Mouse (Mus musculus) v-Abl transformed pro-B cells (cell line): ENCODE measurements around the gene 2010111I01Rik.
"Not testable (repeated sequence)": the region's sequence is repeated elsewhere in the genome, so short reads cannot be mapped to it uniquely, and the experiment has no call there.

Experiments used
- in situ Hi-C, 2 experiments: fragments of 400-800 bp; cut with MboI; formaldehyde crosslinking; loops; one replicate each; pipeline ENCODE4 v1.15.1; 2025; ENCODE audit not compliant: unreplicated experiment in 2 of 2

Gene 2010111I01Rik

DNA sequence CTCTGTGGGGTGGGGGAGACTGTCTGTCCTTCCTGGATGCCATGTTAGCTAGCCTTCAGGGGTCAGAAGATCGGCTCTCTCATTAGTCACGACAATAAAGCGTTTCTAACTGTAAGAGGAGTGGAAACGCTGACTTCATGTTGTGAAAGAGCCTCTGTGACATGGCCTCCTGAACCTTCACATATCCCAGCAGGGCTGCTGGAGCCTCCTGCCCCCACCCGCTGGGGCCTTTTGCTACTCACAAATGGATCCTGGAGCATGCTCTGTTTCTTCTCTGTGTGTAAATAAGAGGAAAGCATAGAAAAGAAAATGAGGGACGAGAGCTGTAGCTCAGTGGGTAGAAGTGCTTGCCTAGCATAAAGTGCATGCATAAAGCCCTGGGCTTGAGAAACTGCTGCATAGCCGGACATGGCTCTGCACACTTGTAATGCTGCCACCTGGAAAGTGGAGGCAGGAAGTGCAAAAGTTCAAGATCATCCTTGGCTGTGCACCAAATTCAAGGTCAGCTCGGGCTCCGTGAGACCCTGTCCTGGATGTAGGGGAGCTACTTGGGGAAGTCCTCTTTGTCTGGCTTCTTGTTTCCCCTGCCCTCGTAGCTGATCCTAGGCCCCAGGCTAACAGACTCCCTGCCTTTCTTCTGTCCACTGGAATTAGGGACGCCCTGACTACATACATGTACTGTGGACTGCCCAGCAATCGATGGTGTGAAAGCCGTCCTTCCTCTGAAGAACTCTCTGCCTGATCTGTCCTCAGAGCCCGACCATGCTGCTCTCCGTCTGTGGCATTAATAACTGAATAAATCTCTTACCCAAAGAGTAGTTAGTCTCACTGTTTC lies 329.9 kb downstream of the 2010111I01Rik start:
- in situ Hi-C loops: no loop called here

DNA sequence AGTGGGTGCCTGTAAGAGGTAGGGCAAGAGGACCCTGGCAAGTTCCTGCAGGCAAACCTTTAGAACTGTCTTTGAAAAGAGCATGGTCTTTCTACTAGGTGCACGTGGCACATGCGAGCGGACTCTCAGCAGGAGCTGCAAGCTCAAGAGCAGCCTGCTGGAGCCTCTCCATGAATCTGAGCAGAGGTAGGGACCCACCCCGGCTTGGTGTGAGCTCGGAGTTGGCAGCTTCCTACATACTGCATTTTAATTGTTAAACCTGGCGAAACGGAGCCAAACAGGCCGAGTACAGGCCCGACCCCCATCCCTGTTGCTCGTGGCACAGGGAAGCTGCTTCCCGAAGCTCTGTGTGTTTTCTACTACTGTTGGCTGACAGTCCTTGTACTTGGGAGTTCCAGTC lies 331.6 kb downstream of the 2010111I01Rik start:
- in situ Hi-C loops: no loop called here

DNA sequence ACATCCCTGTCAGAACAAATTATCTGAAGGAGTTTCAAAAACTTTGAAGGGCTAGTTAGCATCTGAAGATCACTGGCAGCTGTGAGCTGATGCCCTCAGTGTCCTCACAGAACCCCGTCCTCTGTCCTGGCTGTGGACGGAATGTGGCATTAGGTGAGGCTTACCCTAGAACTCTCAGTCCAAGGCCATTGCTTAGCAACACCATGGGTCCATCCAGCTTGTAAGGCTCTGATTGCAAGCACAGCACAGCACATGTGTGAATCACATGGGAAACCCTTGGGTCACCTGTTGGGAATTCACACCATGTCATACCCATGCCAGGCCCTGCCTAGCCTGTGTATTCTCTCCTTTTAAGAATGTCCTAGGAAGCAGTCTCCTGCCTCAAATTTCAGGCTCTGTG lies 332.3 kb downstream of the 2010111I01Rik start:
- in situ Hi-C loops: no loop called here

DNA sequence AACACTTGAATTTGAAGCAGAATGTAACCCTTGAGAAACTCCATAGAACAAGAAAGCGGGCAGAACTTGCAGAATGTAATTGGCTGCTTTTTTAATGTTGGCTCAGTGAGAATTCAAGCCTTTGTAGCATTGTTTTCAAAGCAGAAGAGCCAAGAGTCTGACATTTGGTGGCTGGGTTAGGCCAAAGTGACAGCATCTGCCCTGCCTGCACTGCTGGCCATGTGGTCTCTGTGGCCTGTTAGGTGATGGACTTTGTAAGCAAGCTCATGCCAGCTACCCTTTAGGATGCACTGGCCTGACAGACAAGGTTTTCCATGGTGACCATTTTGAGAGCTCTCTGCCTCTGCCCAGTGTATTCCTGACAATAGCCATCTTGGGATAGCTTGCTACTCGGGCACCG lies 333.2 kb downstream of the 2010111I01Rik start:
- in situ Hi-C loops: no loop called here

DNA sequence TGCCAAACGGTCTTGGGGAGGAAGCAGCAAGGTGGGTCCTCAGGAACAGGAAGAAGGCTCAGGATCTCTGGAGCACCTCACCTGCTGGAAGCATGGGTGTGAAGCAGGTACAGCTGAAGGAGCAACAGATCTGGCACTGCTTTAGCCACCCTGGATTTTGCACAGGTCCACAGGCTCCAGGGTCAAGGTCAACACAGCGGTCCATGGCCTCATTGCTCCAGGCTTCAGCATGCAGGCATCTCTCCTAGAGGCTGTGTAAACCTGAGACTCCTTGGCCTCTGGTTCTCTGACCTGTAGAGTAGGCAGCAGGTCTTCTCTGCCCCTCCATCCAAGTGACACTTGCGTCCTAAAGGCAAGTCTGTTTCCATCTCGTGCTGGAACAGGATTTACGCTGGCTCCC lies 334.2 kb downstream of the 2010111I01Rik start:
- in situ Hi-C loops: no loop called here

DNA sequence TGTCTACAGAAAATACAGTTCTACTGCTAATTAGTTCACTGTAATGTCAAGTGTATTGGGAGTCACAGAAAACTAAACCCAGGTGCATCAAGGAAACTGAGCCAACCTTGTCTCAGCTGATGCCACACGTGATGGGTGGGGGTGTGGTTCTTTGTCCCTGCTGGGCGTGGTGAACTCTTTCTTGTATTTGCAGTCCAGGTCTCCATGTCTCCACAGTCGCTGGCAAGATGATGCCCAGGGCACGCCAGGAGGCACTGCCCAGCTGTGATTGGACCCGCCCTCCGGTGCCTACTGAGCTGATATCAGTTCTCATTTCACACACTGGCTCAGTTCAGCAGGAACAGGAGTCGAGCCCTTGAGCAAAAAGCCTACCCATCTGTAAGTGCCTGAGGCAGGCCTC lies 336.2 kb downstream of the 2010111I01Rik start:
- in situ Hi-C loops: no loop called here

DNA sequence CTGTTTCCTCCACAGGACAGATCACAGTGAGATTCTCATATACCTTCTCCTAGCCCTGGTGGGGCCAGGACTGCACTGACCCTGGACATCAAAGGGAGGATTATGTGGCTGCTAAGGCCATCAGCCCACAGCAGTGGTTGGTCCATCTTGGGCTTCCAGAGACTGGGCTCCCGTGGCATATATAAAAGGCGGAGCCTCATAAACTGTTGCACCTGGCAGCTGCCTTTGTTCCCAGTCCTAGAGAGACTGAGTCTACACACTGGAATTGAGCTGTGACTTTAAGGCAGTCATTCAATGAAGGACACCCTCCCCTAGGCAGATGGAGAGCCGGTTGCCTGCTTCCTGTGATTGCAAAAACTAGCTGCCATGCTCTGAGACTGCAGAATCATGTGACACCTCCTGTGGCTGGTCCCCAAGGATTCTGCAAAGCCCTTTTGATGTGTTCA lies 337.1 kb downstream of the 2010111I01Rik start:
- in situ Hi-C loops: no loop called here

DNA sequence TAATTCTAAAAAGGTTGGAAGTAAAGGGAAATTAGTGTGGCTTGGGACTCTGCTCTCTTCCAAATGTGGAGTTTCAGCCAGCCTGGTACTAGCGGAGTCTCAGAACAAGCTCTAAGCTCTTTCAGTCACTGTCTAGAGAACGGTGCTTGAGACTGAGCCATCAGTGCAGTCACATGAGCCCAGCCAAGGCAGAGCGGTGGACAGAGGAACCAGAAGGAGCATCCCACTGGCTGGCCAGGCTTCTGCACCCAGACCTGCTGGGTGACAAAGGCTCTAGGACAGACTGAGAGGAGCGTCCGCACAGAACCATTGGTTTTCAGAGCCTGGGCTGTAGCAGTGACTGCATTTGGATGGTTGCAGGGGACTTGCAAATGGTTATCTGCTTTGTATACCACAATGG lies 337.7 kb downstream of the 2010111I01Rik start:
- in situ Hi-C loops: no loop called here

DNA sequence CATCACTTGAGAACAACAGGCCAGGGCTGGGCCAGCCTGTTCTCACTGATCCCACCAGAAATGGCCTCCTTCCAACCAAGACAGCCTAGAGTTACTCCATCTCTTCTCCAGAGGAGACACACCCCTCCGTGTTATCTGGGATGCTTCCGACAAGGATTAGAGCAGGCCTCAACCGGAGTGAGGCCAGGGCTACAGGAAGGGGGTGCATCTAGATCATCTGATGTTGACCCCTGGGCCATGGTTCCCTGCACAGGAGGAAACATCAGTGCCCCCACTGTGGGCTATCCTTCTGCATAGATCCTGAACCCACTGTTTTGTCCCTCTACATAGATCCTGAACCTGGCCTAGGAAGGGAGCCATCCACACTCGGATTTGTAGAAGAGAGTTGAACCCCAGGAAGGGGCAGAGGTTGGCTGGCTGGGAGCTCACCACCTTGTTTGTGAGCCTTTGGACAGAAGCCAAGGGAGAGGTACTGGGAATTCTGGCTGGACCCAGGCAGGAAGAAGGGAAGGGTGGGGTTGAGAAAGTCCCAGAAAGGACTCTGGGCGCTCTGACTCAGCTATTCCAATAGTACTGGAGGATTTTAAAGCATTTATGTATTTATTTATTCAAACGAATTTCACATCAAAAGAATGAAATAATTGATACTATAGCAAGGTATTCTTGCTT lies 339.6 kb downstream of the 2010111I01Rik start:
- in situ Hi-C loops: no loop called here

DNA sequence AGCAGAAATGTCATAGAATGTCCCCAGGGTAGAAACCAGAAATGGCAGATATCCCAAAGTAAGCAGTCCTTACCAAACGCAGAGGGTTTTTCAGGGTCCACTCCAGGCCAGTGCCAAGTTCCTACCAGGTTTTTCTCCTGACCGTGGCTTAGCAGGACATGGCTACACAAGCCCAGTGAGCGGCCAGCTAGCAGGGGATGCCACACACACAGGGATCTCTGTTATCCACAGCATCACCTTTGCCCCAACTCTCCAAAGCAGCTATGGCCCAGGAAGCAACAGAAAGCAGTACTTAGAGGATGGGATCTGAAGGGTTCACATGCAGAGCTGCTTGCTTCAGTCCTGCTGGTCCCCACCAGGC lies 340.1 kb downstream of the 2010111I01Rik start:
- in situ Hi-C loops: no loop called here

DNA sequence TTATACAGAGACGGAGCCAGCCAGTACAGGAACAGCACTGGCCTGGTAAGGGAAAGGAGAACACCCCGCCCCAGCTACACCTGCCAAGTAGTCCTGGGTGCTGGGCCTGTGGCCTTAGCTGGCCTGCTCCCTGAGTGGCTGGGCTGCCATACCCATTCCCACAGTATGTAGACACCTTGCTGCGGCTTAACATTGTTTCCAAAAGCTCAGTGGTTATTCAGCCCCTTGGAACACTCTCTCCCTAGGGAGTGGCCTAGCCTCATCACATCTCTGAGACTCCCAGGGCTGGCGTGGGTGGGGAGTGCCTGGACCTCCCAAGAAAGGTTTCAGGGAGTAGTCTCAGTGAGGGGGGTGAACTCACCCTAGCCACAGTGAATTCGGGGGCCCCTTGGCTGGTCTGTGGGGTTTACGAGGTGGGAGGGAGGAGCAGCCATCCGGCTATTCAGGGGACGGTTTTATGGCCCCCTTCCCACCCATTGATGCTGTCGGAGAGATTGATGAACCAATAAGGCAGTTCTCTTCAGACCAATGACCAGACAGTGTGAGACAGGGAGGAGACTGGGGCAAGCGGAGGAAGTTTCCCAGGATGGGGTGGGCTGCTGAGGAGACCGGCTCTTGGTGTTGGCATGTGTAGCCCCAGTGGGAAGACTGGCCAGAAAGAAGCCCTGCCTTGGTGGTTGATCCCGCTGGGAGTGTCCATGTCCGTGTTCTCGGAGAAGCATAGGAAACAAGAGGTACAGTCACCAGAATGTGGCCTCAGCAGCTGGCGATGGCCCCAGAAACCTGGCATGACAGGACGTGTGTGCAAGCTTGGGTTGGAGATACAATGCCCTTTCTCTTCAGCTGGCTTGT lies 340.7 kb downstream of the 2010111I01Rik start:
- in situ Hi-C loops: no loop called here

DNA sequence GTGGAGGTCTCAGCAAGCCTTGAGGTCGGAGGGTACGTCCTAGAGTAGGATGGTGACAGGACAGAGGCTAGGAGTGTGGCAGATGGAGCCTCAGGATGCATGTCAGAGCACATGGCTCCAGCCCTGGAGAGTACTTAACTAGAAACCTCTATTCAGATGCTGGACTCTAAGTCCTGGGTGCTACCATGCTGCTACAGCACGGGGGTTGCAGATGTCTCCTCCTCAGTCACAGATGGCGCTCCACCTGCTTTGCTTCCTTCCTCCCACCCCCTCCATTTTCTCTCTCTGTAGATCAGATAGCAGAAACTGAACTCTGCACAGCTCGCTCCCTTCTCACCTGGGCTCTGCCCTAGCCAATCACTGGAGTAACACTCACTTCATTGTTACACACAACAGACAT lies 342.1 kb downstream of the 2010111I01Rik start:
- in situ Hi-C loops: no loop called here

DNA sequence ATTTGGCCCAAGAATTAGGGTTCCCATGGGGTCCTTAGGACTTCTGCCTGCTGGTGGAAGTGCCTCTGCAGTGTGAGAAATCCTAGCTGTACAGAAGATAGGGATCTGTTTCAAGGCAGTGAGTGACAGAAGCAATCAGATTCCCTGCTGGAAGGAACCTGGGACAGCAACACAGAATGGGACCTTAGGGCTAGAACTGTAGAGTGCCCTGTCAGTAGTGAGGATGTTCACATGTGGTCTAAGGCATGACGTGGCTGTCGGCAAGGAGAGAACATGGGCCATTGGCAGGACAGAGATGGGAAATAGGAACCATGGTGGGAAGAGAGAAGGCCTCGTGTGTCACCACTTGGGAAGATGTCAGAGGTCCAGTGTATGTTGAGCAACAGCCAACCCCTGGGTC lies 344.9 kb downstream of the 2010111I01Rik start:
- in situ Hi-C loops: no loop called here

DNA sequence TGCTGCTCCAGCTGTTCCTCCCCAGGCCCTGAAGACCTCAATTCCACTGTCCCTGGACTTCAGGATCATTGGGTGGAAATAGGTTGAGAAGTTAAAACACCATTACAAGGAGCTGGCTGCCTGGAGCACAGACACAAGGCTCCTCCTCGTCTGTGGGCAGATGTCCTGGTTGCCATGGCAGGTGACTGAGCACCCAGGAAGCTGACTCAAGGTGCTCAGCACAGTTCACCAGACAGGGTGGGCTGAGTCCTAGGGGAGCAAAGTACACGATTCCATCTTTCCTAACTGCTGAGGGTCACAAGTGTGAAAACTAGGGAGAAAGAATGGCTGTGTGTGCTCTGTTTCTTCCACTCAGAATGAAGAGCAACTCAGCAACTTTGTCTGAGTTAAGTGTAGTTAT lies 346.5 kb downstream of the 2010111I01Rik start:
- in situ Hi-C loops: no loop called here

DNA sequence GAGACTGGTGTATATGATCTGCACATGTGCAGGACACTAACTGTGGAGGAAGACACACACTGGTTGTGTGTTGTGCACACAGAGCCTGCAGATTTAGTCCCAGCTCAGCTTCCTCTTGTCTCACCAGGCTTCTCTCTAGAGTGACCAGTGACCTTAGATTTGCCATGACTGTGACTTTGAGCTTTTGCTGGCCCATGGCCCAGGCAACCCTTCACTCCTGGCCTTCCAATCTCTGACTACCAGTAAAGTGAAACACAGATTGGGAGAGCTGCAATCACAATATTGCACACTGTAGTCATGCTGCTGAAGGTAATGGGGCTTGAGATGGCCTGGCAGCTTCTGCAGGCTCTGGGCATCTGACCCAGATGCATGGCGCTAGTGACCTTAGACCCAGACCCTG lies 348.6 kb downstream of the 2010111I01Rik start:
- in situ Hi-C loops: no loop called here

DNA sequence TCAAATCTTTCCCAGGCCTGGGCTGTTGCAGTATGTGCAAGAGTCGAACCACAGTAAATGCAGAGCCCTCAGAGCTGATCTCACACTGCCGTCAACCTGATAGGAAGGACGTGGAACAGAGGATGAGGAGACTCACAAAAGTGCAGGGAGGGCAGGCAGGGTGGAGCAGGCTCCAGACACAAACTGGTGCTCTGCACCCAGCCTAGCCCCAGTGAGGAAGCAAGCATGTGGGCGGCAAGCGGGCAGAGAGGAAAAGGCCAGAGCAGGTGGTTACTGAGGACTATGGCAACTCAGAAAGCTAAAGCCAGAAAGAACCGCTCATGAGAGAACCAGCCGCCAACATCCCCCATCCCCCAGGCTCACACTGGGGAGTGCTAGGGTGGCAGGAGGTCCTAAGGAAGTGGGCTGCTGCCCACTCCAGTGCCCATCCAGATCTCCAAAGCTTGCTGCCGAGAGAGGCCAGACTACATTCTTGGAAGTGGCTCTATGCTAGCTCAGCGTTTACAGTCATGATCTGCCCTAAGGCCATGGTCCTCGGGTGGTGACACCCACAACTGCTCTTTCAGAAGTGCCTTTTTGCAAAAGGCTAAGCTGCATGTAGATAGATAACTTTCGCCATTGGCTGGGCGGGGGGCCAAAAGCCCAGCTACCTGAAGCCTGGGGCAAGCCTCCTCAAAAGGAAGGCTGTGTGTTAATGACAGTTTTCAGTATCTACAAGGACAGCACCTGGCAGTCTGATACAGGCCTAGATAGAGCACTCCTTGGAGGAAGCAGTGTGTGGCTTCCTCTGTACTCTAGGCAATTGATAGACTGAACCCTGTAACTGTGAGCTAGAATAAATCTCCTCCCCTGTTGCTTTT lies 349.3 kb downstream of the 2010111I01Rik start:
- in situ Hi-C loops: no loop called here

DNA sequence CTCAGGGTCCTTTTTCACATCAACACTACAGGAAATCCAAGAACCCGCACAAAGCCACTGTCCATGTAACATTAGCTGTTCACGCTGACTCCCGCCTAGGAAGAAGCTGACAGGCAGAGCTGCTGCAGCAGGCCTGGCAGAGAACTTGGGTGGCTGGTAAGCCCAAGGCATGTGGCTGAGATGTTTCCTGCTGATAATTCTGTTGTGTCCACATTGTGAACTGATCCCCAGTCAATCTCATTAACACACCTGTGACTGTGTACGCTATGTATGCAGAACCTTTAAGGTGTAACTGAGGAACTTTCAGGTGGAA lies 349.9 kb downstream of the 2010111I01Rik start:
- in situ Hi-C loops: no loop called here

DNA sequence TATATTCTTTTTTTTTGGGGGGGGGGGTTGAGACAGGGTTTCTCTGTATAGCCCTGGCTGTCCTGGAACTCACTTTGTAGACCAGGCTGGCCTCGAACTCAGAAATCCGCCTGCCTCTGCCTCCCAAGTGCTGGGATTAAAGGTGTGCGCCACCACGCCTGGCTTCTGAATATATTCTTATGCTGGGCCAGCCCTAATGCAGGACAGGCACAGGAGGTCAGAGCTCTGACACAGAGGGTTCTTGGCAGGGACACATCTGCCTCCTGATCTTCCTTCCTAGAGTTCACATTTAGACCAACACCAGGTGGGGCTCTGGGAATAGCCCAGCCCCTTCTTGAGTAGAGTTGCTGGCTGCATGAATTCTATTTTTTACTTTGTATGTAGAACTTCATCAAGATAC lies 350.4 kb downstream of the 2010111I01Rik start:
- in situ Hi-C loops: not testable (repeated sequence)

DNA sequence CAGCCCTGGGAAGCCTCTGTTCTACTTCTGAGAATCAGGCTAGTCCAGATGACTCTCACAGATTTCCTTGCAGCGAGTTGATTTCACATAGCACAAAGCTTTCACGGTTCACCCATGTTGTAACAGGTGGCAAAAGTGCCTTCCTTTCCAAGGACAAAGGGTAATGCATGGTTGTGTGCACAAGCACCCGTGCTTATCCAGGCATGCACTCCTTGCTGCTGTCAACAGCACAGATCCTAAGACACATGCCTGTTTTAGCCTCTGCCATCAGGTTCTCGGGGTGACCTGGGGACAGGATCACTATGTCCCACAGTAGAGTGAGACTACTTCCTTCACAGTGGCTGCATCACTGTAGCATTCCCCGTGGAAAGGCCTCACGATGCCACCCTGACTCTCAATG lies 351.1 kb downstream of the 2010111I01Rik start:
- in situ Hi-C loops: no loop called here

DNA sequence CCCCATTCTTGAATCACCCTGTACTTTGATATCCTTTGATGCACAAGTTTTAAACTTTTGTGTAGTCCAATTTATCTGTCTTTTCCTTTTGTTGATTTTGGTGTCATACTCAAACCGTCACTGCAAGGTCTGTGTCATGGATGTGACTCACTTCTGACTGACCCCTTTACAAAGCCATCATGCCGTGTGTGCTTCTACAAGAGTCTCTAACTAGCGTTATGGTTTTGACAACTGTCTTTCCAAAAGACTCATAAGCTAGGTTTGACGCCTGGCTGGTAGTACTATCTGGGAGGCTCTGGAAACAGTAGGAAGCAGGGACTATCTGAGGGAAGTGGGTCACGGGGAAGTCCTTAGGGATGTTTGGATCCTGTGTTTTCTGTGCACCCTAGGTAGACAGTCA lies 351.7 kb downstream of the 2010111I01Rik start:
- in situ Hi-C loops: no loop called here

DNA sequence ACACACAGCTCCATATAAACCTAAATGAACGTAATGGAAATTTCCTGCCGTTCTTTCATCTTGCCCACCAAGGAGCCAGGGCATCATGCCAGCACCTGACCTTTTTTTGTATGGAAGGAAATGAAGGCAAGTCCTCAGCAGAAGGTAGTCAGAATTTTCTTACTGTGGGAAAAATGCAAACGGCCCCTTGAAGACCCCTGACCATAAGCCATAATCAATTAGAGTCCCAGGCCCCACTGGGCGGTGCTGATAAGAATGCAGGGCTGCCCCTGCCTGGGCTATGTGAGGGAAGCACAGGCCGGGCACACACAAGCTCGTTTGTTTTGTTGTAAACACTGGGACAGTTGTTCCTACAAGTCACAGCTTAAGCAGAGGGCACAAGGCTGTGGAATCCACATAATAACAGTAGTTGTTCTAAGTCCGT lies 353.0 kb downstream of the 2010111I01Rik start:
- in situ Hi-C loops: no loop called here
